In genomic region chr2:116819016-116819687, GRCm38 (mm10) we compare ENCODE assay signal across 25 mouse cellular contexts. TPM values are rescaled to one million over a fixed set of nuclear protein-coding genes. Genes with fewer than 3 reads are reported as not detected.
DNase-seq lines count a peak whose midpoint lies in the region; ATAC-seq and TF ChIP-seq lines count a peak whose summit lies in the region.
"Had no signal": no experiment of that assay in that cellular context is flagged by ENCODE, and none has a peak within 500 bp of the region (broad histone marks: within the 10 kb centered on the region; RNA-seq: fewer than 3 reads in every experiment).

No protein-coding gene starts in this region.

- no peak for TF ChIP-seq POLR2A in embryonic fibroblast, embryonic 13.5 days (IDR thresholded peaks at IDR 0.05; ENCODE audit: low read depth, low read length)

- no peak for ATAC-seq in hindbrain, embryonic 12.5 days (ENCODE audit: low FRiP score)
- ATAC-seq in hindbrain, embryonic 15.5 days (ENCODE audit: low FRiP score, low read depth) = no peak
- no peak for ATAC-seq in midbrain, embryonic 16.5 days
- ATAC-seq: CD4-positive, CD25-positive, alpha-beta regulatory T cell, adult 4 months had no signal

- H3K4me3 ChIP-seq in hindbrain, embryonic 12.5 days = no peak overlapping the region
- no peak overlapping the region for H3K4me3 ChIP-seq in hindbrain, embryonic 10.5 days
- no peak overlapping the region for H3K4me3 ChIP-seq in embryonic fibroblast, embryonic 13.5 days (ENCODE audit: insufficient read depth, low read length)
- no peak overlapping the region for H3K4me3 ChIP-seq in hindbrain, embryonic 15.5 days
- H3K4me3 ChIP-seq in midbrain, embryonic 16.5 days (ENCODE audit: low read depth, low read length) = no peak overlapping the region
- H3K4me3 ChIP-seq: erythroblast, embryonic 14.5 days; liver, embryonic 13.5 days had no signal

- H3K9me3 ChIP-seq in hindbrain, embryonic 12.5 days (replicated peaks) = no peaks in the 10 kb centered on the region
- no peaks in the 10 kb centered on the region for H3K9me3 ChIP-seq in hindbrain, embryonic 10.5 days
- H3K9me3 ChIP-seq in hindbrain, embryonic 15.5 days = no peaks in the 10 kb centered on the region
- H3K9me3 ChIP-seq in midbrain, embryonic 16.5 days (replicated peaks; ENCODE audit: control insufficient read depth, low read length, poor library complexity, severe bottlenecking) = no peaks in the 10 kb centered on the region
- H3K9me3 ChIP-seq: liver, embryonic 13.5 days had no signal

- H3K4me1 ChIP-seq in hindbrain, embryonic 12.5 days = peaks cover 6% of the 10 kb centered on the region; the same call in 1 of the 2 replicates
- H3K4me1 ChIP-seq in hindbrain, embryonic 10.5 days (replicated peaks) = peaks cover 18% of the 10 kb centered on the region
- peaks cover 16% of the 10 kb centered on the region for H3K4me1 ChIP-seq in embryonic fibroblast, embryonic 13.5 days (ENCODE audit: control insufficient read depth, insufficient read depth, low read length)
- H3K4me1 ChIP-seq in hindbrain, embryonic 15.5 days (replicated peaks) = peaks cover 32% of the 10 kb centered on the region
- H3K4me1 ChIP-seq in midbrain, embryonic 16.5 days (ENCODE audit: control insufficient read depth, insufficient read depth, low read length) = peaks cover 9% of the 10 kb centered on the region
- H3K4me1 ChIP-seq: liver, embryonic 13.5 days had no signal

- 43% methylated on average over 13 of the region's 13 CpGs for WGBS in hindbrain, embryonic 12.5 days
- 54% methylated on average over 13 of the region's 13 CpGs for WGBS in hindbrain, embryonic 10.5 days
- 31% methylated on average over 13 of the region's 13 CpGs for WGBS in hindbrain, embryonic 15.5 days
- 21% methylated on average over 13 of the region's 13 CpGs for WGBS in midbrain, embryonic 16.5 days

- no peaks in the 10 kb centered on the region for H3K27me3 ChIP-seq in hindbrain, embryonic 12.5 days
- H3K27me3 ChIP-seq in hindbrain, embryonic 10.5 days (ENCODE audit: insufficient read depth, poor library complexity, severe bottlenecking) = peaks cover 3% of the 10 kb centered on the region; the same call in 1 of the 2 replicates
- 0 out of 2 replicates have a peak, but pooled peaks cover 2% of the 10 kb centered on the region for H3K27me3 ChIP-seq in hindbrain, embryonic 15.5 days
- H3K27me3 ChIP-seq in midbrain, embryonic 16.5 days (ENCODE audit: control insufficient read depth, insufficient read depth, low read depth, low read length) = no peaks in the 10 kb centered on the region
- H3K27me3 ChIP-seq: liver, embryonic 13.5 days had no signal

- DNase-seq in hindbrain, embryonic 10.5 days (ENCODE audit: low spot score) = no peak
- no peak for DNase-seq in MN1 (ENCODE audit: low spot score)
- DNase-seq in urinary bladder, postnatal 10 days (ENCODE audit: low spot score) = no peak
- no peak for DNase-seq in cerebellum, postnatal 10 days
- DNase-seq: adrenal gland, postnatal 10 days; cerebellum, adult 8-10 months; embryo, embryonic 11 days; heart, postnatal 4 days; kidney, adult 2 months; kidney, postnatal 4 days; layer of hippocampus, postnatal 36 days; liver, embryonic 13.5 days; lung, postnatal 14 days; right cerebral cortex, adult 18-20 months; thymus, postnatal 4 days had no signal

- no peaks in the 10 kb centered on the region for H3K36me3 ChIP-seq in hindbrain, embryonic 12.5 days
- H3K36me3 ChIP-seq in hindbrain, embryonic 10.5 days = no peaks in the 10 kb centered on the region
- no peaks in the 10 kb centered on the region for H3K36me3 ChIP-seq in hindbrain, embryonic 15.5 days
- H3K36me3 ChIP-seq in midbrain, embryonic 16.5 days (ENCODE audit: control insufficient read depth, insufficient read depth, low read length) = no peaks in the 10 kb centered on the region
- H3K36me3 ChIP-seq: liver, embryonic 13.5 days had no signal

- H3K27ac ChIP-seq in hindbrain, embryonic 12.5 days = peak overlapping the region; percentile 64
- no peak overlapping the region for H3K27ac ChIP-seq in hindbrain, embryonic 10.5 days
- H3K27ac ChIP-seq in embryonic fibroblast, embryonic 13.5 days (ENCODE audit: insufficient read depth, low read length) = peak overlapping the region; percentile 23; the same call in 1 of the 2 replicates
- H3K27ac ChIP-seq in hindbrain, embryonic 15.5 days (replicated peaks) = peak overlapping the region; percentile 65
- H3K27ac ChIP-seq in midbrain, embryonic 16.5 days (ENCODE audit: low read length) = peak overlapping the region; percentile 60
- H3K27ac ChIP-seq: liver, embryonic 13.5 days had no signal

- H3K4me2 ChIP-seq in hindbrain, embryonic 12.5 days (replicated peaks) = no peak overlapping the region
- peak overlapping the region; percentile 32; the same call in 1 of the 2 replicates for H3K4me2 ChIP-seq in hindbrain, embryonic 15.5 days
- H3K4me2 ChIP-seq in midbrain, embryonic 16.5 days (ENCODE audit: low read length) = peak overlapping the region; percentile 31
- H3K4me2 ChIP-seq: liver, embryonic 13.5 days had no signal

- no peak for TF ChIP-seq CTCF in embryonic fibroblast, embryonic 13.5 days (IDR thresholded peaks at IDR 0.05; ENCODE audit: borderline replicate concordance, insufficient read depth, low read length)

- no peak overlapping the region for H3K9ac ChIP-seq in hindbrain, embryonic 12.5 days
- H3K9ac ChIP-seq in hindbrain, embryonic 15.5 days = no peak overlapping the region
- no peak overlapping the region for H3K9ac ChIP-seq in midbrain, embryonic 16.5 days (ENCODE audit: low read depth, low read length)
- H3K9ac ChIP-seq: liver, embryonic 13.5 days had no signal

RNA-seq across cellular contexts. Expression of gene Tmco5, which starts 59.3 kb away (rescaled TPM):
- not detected in 2 replicates for polyA plus RNA-seq in hindbrain, embryonic 12.5 days (2016; fragmentation: Nextera tagmentation; extraction: Ambion mirVana)
- not detected in 2 replicates for polyA plus RNA-seq in hindbrain, embryonic 10.5 days (2016; fragmentation: Nextera tagmentation; extraction: Ambion mirVana)
- not detected in 2 replicates for polyA plus RNA-seq in embryonic fibroblast, embryonic 13.5 days (2011; ENCODE audit: insufficient read length, low read depth, missing spikeins)
- polyA plus RNA-seq in hindbrain, embryonic 15.5 days (2015; fragmentation: Nextera tagmentation; extraction: Ambion mirVana) = not detected in 2 replicates
- polyA plus RNA-seq in midbrain, embryonic 16.5 days (2015; fragmentation: Nextera tagmentation; extraction: Ambion mirVana) = not detected in 2 replicates
- polyA plus RNA-seq: CD4-positive, CD25-positive, alpha-beta regulatory T cell, adult 4 months; erythroblast, embryonic 14.5 days; gonadal fat pad, adult 2 months; kidney, adult 2 months; limb, embryonic 11.5 days; liver, embryonic 13.5 days; neural tube, embryonic 14.5 days; stomach, embryonic 16.5 days had no signal
